Mouse (Mus musculus) olfactory bulb, adult 2 months (tissue): Measurements from ENCODE around the gene S100b. TPM values are rescaled to one million over a fixed set of nuclear protein-coding genes. Genes with fewer than 3 reads are reported as not detected.

Experiments used
- H3K27ac ChIP-seq: fragments of 200-500 bp; 2 replicates; pipeline ENCODE4 v1.5.1; 2012; ENCODE audit warnings: low read depth, low read length; ENCODE audit not compliant: insufficient read depth
- H3K4me1 ChIP-seq: fragments of 200-500 bp; 2 replicates; pipeline ENCODE4 v1.6.1; 2012; ENCODE audit warnings: low read length; ENCODE audit not compliant: control insufficient read depth, insufficient read depth
- H3K4me3 ChIP-seq: fragments of 200-500 bp; 2 replicates; pipeline ENCODE4 v1.5.1; 2012; ENCODE audit warnings: mild to moderate bottlenecking, low read depth, low read length, moderate library complexity; ENCODE audit not compliant: insufficient read depth
- CTCF ChIP-seq: fragments of 200-500 bp; IDR thresholded peaks from 2 replicates; pipeline ENCODE4 v1.5.1; 2012; ENCODE audit warnings: low read depth, mild to moderate bottlenecking, low read length, moderate library complexity; ENCODE audit not compliant: insufficient read depth
- POLR2A ChIP-seq: fragments of 200-500 bp; IDR thresholded peaks from 2 replicates; pipeline ENCODE4 v1.6.1; 2012; ENCODE audit warnings: mild to moderate bottlenecking, low read depth, low read length, moderate library complexity; ENCODE audit not compliant: insufficient read depth
- WGBS: fragments of 180-500 bp; shearing (Covaris S2); methylation state at CpG from one replicate; pipeline ENCODE4 v1.1.7; 2018; 5-methylcytosine and 5-hydroxymethylcytosine counted together
- polyA plus RNA-seq: library from polyadenylated mRNA; stranded (reverse); fragments of >200 nt; gene quantifications from 2 replicates; pipeline ENCODE4 v1.2.4, GENCODE M21; 2012; ENCODE audit warnings: low replicate concordance; ENCODE audit not compliant: missing spikeins, insufficient read depth, insufficient read length

The S100b gene
- polyA plus RNA-seq, 1 experiment: 277 TPM

GRCm38 (mm10) chr10:76255617-76256016 is 2.0 kb downstream of the S100b start:
- Histone ChIP-seq H3K27ac (no peak overlapping the region), H3K4me1 (peaks cover 2% of the 10 kb centered on the region; the same call in 1 of the 2 replicates), H3K4me3 (no peak overlapping the region)
- TF ChIP-seq POLR2A: no peak
- no peak for TF ChIP-seq CTCF
- 47% methylated on average over 6 of the region's 6 CpGs for WGBS

GRCm38 (mm10) chr10:76257231-76257630 is 3.6 kb downstream of the S100b start:
- peaks cover 2% of the 10 kb centered on the region; the same call in 1 of the 2 replicates for H3K4me1 ChIP-seq
- H3K27ac ChIP-seq: no peak overlapping the region
- TF ChIP-seq CTCF (no peak), POLR2A (no peak)
- WGBS: 95% methylated on average over 7 of the region's 7 CpGs
- no peak overlapping the region for H3K4me3 ChIP-seq

GRCm38 (mm10) chr10:76257719-76258390 is 4.2 kb downstream of the S100b start:
- no peak for TF ChIP-seq POLR2A
- WGBS: 66% methylated on average over 12 of the region's 12 CpGs
- no peak overlapping the region for H3K27ac ChIP-seq

GRCm38 (mm10) chr10:76259566-76260232 is 6.0 kb downstream of the S100b start:
- H3K4me3 ChIP-seq: no peak overlapping the region
- TF ChIP-seq CTCF: no peak
- no peak for TF ChIP-seq POLR2A
- WGBS: 83% methylated on average over 18 of the region's 18 CpGs
- no peak overlapping the region for H3K27ac ChIP-seq
- H3K4me1 ChIP-seq: no peaks in the 10 kb centered on the region; the same call in 1 of the 2 replicates

More at GRCm38 (mm10) chr10:76257719-76258390, 4.2 kb downstream of the S100b start:
- H3K4me3 ChIP-seq: no peak overlapping the region
- peaks cover 2% of the 10 kb centered on the region; the same call in 1 of the 2 replicates for H3K4me1 ChIP-seq

GRCm38 (mm10) chr10:76260358-76261059 is 6.9 kb downstream of the S100b start:
- WGBS: 63% methylated on average over 11 of the region's 11 CpGs
- no peak overlapping the region for H3K4me3 ChIP-seq
- TF ChIP-seq CTCF (no peak), POLR2A (no peak)
- H3K4me1 ChIP-seq: no peaks in the 10 kb centered on the region; the same call in 1 of the 2 replicates
- no peak overlapping the region for H3K27ac ChIP-seq

- TF ChIP-seq POLR2A (no peak), CTCF (no peak)
- H3K4me1 ChIP-seq: no peaks in the 10 kb centered on the region; the same call in 1 of the 2 replicates
- no peak overlapping the region for H3K27ac ChIP-seq
- H3K4me3 ChIP-seq: no peak overlapping the region
- WGBS: 78% methylated on average over 3 of the region's 3 CpGs
Observed at GRCm38 (mm10) chr10:76261447-76261846, 7.8 kb downstream of the S100b start.

- no peaks in the 10 kb centered on the region; the same call in 1 of the 2 replicates for H3K4me1 ChIP-seq
- TF ChIP-seq CTCF (no peak), POLR2A (no peak)
- 57% methylated on average over 4 of the region's 4 CpGs for WGBS
Observed at GRCm38 (mm10) chr10:76262431-76262830, 8.8 kb downstream of the S100b start.

GRCm38 (mm10) chr10:76271238-76271637 is 17.6 kb downstream of the S100b start:
- H3K27ac ChIP-seq: no peak overlapping the region
- 50% methylated on average over 8 of the region's 8 CpGs for WGBS
- no peak for TF ChIP-seq POLR2A
- peak; percentile 28; the same call in 1 of the 2 replicates for TF ChIP-seq CTCF

More at GRCm38 (mm10) chr10:76262431-76262830, 8.8 kb downstream of the S100b start:
- Histone ChIP-seq H3K27ac (no peak overlapping the region), H3K4me3 (no peak overlapping the region)

More at GRCm38 (mm10) chr10:76271238-76271637, 17.6 kb downstream of the S100b start:
- 0 out of 2 replicates have a peak, but pooled peaks cover 4% of the 10 kb centered on the region for H3K4me1 ChIP-seq
- no peak overlapping the region for H3K4me3 ChIP-seq
